Comparison of ENCODE assay signal across 23 mouse cellular contexts in genomic region chr1:164508556-164508955, GRCm38 (mm10). TPM values are rescaled to one million over a fixed set of nuclear protein-coding genes. Genes with fewer than 3 reads are reported as not detected.
DNase-seq lines count a peak whose midpoint lies in the region; ATAC-seq lines count a peak whose summit lies in the region.
"Had no signal": no experiment of that assay in that cellular context is flagged by ENCODE, and none has a peak within 500 bp of the region (broad histone marks: within the 10 kb centered on the region; RNA-seq: fewer than 3 reads in every experiment).

No protein-coding gene starts in this region.

- ATAC-seq in intestine, embryonic 14.5 days (replicated peaks; ENCODE audit: low FRiP score, low TSS enrichment, low read depth) = no peak
- no peak for ATAC-seq in intestine, embryonic 16.5 days
- ATAC-seq: activated CD4-positive, CD25-positive, alpha-beta regulatory T cell, adult 4 months; forebrain, embryonic 15.5 days; intestine, embryonic 15.5 days had no signal

- peak; percentile 34 for DNase-seq in intestine, embryonic 14.5 days (ENCODE audit: low spot score)
- DNase-seq in retina, postnatal 1 day = peak; percentile 7
- no peak for DNase-seq in retina, embryonic 14.5 days (ENCODE audit: low spot score)
- DNase-seq in NIH3T3 (ENCODE audit: low read depth) = peak; percentile 62
- DNase-seq in gastrocnemius, adult 8-10 months (ENCODE audit: low spot score in 2 of 2) = no peak
- DNase-seq: adrenal gland, adult 8-10 months; adrenal gland, postnatal 25 days; cerebellum, adult 11-12 months; cerebellum, adult 8-10 months; cerebellum, postnatal 10 days; cerebellum, postnatal 36 days; embryo, embryonic 11 days; gastrocnemius, postnatal 14 days had no signal

- 63% methylated on average over 8 of the region's 8 CpGs for WGBS in intestine, embryonic 14.5 days
- 65% methylated on average over 8 of the region's 8 CpGs for WGBS in intestine, embryonic 16.5 days

- H3K4me3 ChIP-seq in intestine, embryonic 14.5 days (ENCODE audit: low read depth, low read length) = no peak overlapping the region
- H3K4me3 ChIP-seq in intestine, embryonic 16.5 days (ENCODE audit: low read length) = no peak overlapping the region
- H3K4me3 ChIP-seq: embryonic facial prominence, embryonic 10.5 days; embryonic facial prominence, embryonic 13.5 days; erythroblast, embryonic 14.5 days; forebrain, embryonic 15.5 days; hindbrain, embryonic 12.5 days; hindbrain, embryonic 15.5 days; intestine, embryonic 15.5 days had no signal

- H3K9ac ChIP-seq in intestine, embryonic 14.5 days (ENCODE audit: low read length) = no peak overlapping the region
- no peak overlapping the region for H3K9ac ChIP-seq in intestine, embryonic 16.5 days (ENCODE audit: low read depth, low read length)
- H3K9ac ChIP-seq: embryonic facial prominence, embryonic 13.5 days; forebrain, embryonic 15.5 days; hindbrain, embryonic 12.5 days; hindbrain, embryonic 15.5 days; intestine, embryonic 15.5 days had no signal

- H3K4me1 ChIP-seq in intestine, embryonic 14.5 days (replicated peaks; ENCODE audit: control insufficient read depth, insufficient read depth, low read length) = no peaks in the 10 kb centered on the region
- no peaks in the 10 kb centered on the region for H3K4me1 ChIP-seq in intestine, embryonic 16.5 days (ENCODE audit: control insufficient read depth, insufficient read depth, low read length)
- H3K4me1 ChIP-seq: embryonic facial prominence, embryonic 10.5 days; embryonic facial prominence, embryonic 13.5 days; forebrain, embryonic 15.5 days; hindbrain, embryonic 12.5 days; hindbrain, embryonic 15.5 days; intestine, embryonic 15.5 days had no signal

- no peaks in the 10 kb centered on the region for H3K27me3 ChIP-seq in intestine, embryonic 14.5 days (replicated peaks; ENCODE audit: control insufficient read depth, insufficient read depth, low read length)
- H3K27me3 ChIP-seq in intestine, embryonic 16.5 days (replicated peaks; ENCODE audit: control insufficient read depth, insufficient read depth, low read length) = no peaks in the 10 kb centered on the region
- H3K27me3 ChIP-seq: embryonic facial prominence, embryonic 13.5 days; forebrain, embryonic 15.5 days; hindbrain, embryonic 12.5 days; hindbrain, embryonic 15.5 days; intestine, embryonic 15.5 days had no signal

- no peak overlapping the region for H3K4me2 ChIP-seq in intestine, embryonic 14.5 days (ENCODE audit: low read length)
- no peak overlapping the region for H3K4me2 ChIP-seq in intestine, embryonic 16.5 days (ENCODE audit: low read depth, low read length)
- H3K4me2 ChIP-seq: embryonic facial prominence, embryonic 13.5 days; forebrain, embryonic 15.5 days; heart, embryonic 11.5 days; hindbrain, embryonic 12.5 days; hindbrain, embryonic 15.5 days; intestine, embryonic 15.5 days had no signal

- no peaks in the 10 kb centered on the region for H3K36me3 ChIP-seq in intestine, embryonic 14.5 days (ENCODE audit: control insufficient read depth, insufficient read depth, low read length)
- H3K36me3 ChIP-seq in intestine, embryonic 16.5 days (ENCODE audit: control insufficient read depth, insufficient read depth, low read length) = no peaks in the 10 kb centered on the region
- H3K36me3 ChIP-seq: embryonic facial prominence, embryonic 10.5 days; embryonic facial prominence, embryonic 13.5 days; forebrain, embryonic 15.5 days; hindbrain, embryonic 12.5 days; hindbrain, embryonic 15.5 days; intestine, embryonic 15.5 days had no signal

- no peak overlapping the region for H3K27ac ChIP-seq in intestine, embryonic 14.5 days (ENCODE audit: low read depth)
- no peak overlapping the region for H3K27ac ChIP-seq in intestine, embryonic 16.5 days (ENCODE audit: low read length)
- H3K27ac ChIP-seq: embryonic facial prominence, embryonic 10.5 days; embryonic facial prominence, embryonic 13.5 days; forebrain, embryonic 15.5 days; hindbrain, embryonic 12.5 days; hindbrain, embryonic 15.5 days; intestine, embryonic 15.5 days had no signal

- H3K9me3 ChIP-seq in intestine, embryonic 14.5 days (ENCODE audit: control insufficient read depth, low read length) = no peaks in the 10 kb centered on the region
- no peaks in the 10 kb centered on the region for H3K9me3 ChIP-seq in intestine, embryonic 16.5 days (ENCODE audit: control insufficient read depth, low read length)
- H3K9me3 ChIP-seq: embryonic facial prominence, embryonic 10.5 days; embryonic facial prominence, embryonic 13.5 days; forebrain, embryonic 15.5 days; hindbrain, embryonic 12.5 days; hindbrain, embryonic 15.5 days; intestine, embryonic 15.5 days had no signal

RNA-seq across cellular contexts. Expression of gene Atp1b1, which starts 50.4 kb away (rescaled TPM):
- polyA plus RNA-seq in intestine, embryonic 14.5 days (2014; fragmentation: Nextera tagmentation; extraction: Ambion mirVana) = 89.7 and 101 TPM in 2 replicates
- polyA plus RNA-seq in intestine, embryonic 16.5 days (2015; fragmentation: Nextera tagmentation; extraction: Ambion mirVana) = 184 and 199 TPM in 2 replicates
- total RNA-seq in gastrocnemius, adult 8-10 months (2022) = 100 to 1,000 TPM; 111 to 182 (median 171) TPM
- polyA plus RNA-seq: erythroblast, embryonic 14.5 days had no signal

Comparison
In these comparisons a context has a peak if more than half of its experiments do, and no peak if none do; other contexts are left out.
1. DNase-seq: peak in intestine, embryonic 14.5 days (single experiment), retina, postnatal 1 day (single experiment) and NIH3T3 (single experiment); none in retina, embryonic 14.5 days (single experiment) and gastrocnemius, adult 8-10 months (0 of 2).